Mouse (Mus musculus): ENCODE data around the gene Itga3.

GRCm38 (mm10) chr11:95071266-95071665 is 5.3 kb downstream of the Itga3 start:
- TF ChIP-seq CTCF (conservative IDR thresholded peaks at IDR 0.05; ENCODE audit: low read length) (no peak), NANOG (IDR thresholded peaks at IDR 0.05; ENCODE audit: borderline replicate concordance, low read length) (no peak)

Data from E14TG2a.4 (cell line).